Mouse (Mus musculus): ENCODE data around the gene Gm13276. TPM values are rescaled to one million over a fixed set of nuclear protein-coding genes. Genes with fewer than 3 reads are reported as not detected.
"Not testable (repeated sequence)": the region's sequence is repeated elsewhere in the genome, so short reads cannot be mapped to it uniquely, and the experiment has no call there.

The Gm13276 gene
- total and polyA plus RNA-seq, 3 experiments: not detected

- H3K4me1 ChIP-seq (ENCODE audit: control insufficient read depth in 1 of 2, insufficient read depth in 2 of 2, low read length in 2 of 2): not testable (repeated sequence)
Observed at GRCm38 (mm10) chr4:88805231-88805630, 19.7 kb downstream of the Gm13276 start, which contains the start of gene Gm13288. Gene Gm13288, plus strand, starts transcription at chr4:88805531.

GRCm38 (mm10) chr4:88805761-88806160 lies 20.3 kb downstream of the Gm13276 start:
- H3K27me3 ChIP-seq (ENCODE audit: control insufficient read depth in 1 of 2, insufficient read depth in 2 of 2, low read length in 2 of 2); H3K27ac ChIP-seq (ENCODE audit: control insufficient read depth, low read depth, low read length); H3K4me3 ChIP-seq (ENCODE audit: control insufficient read depth in 1 of 2, insufficient read depth in 1 of 2, low read depth in 2 of 2, low read length in 2 of 2); H3K4me1 ChIP-seq (ENCODE audit: control insufficient read depth in 1 of 2, insufficient read depth in 2 of 2, low read length in 2 of 2); H3K36me3 ChIP-seq (ENCODE audit: control insufficient read depth in 1 of 2, insufficient read depth in 2 of 2, low read length in 2 of 2); DNase-seq (ENCODE audit: low read depth, low spot score); H3K9me3 ChIP-seq (replicated peaks; ENCODE audit: insufficient read depth, low read length); H3K79me2 ChIP-seq (ENCODE audit: control insufficient read depth, insufficient read depth, low read length, poor library complexity); H3K9ac ChIP-seq (ENCODE audit: control insufficient read depth, low read depth, low read length, poor library complexity, severe bottlenecking): not testable (repeated sequence)

More at GRCm38 (mm10) chr4:88805231-88805630, 19.7 kb downstream of the Gm13276 start, which contains the start of gene Gm13288:
- H3K27me3 ChIP-seq (ENCODE audit: control insufficient read depth in 1 of 2, insufficient read depth in 2 of 2, low read length in 2 of 2); H3K36me3 ChIP-seq (ENCODE audit: control insufficient read depth in 1 of 2, insufficient read depth in 2 of 2, low read length in 2 of 2); H3K79me2 ChIP-seq (ENCODE audit: control insufficient read depth, insufficient read depth, low read length, poor library complexity); H3K9me3 ChIP-seq (replicated peaks; ENCODE audit: insufficient read depth, low read length); DNase-seq (ENCODE audit: low read depth, low spot score); H3K4me3 ChIP-seq (ENCODE audit: control insufficient read depth in 1 of 2, insufficient read depth in 1 of 2, low read depth in 2 of 2, low read length in 2 of 2); H3K9ac ChIP-seq (ENCODE audit: control insufficient read depth, low read depth, low read length, poor library complexity, severe bottlenecking); H3K27ac ChIP-seq (ENCODE audit: control insufficient read depth, low read depth, low read length): not testable (repeated sequence)

- Histone ChIP-seq H3K9ac (ENCODE audit: control insufficient read depth, low read depth, low read length, poor library complexity, severe bottlenecking) (no peak within 1 kb of the TSS), H3K4me1 (ENCODE audit: control insufficient read depth in 1 of 2, insufficient read depth in 2 of 2, low read length in 2 of 2) (no peaks in the 10 kb centered on the region), H3K27ac (ENCODE audit: control insufficient read depth, low read depth, low read length) (no peak within 1 kb of the TSS), H3K36me3 (ENCODE audit: control insufficient read depth in 1 of 2, insufficient read depth in 2 of 2, low read length in 2 of 2) (no peaks in the 10 kb centered on the region), H3K4me3 (ENCODE audit: control insufficient read depth in 1 of 2, insufficient read depth in 1 of 2, low read depth in 2 of 2, low read length in 2 of 2) (no peak within 1 kb of the TSS), H3K27me3 (ENCODE audit: control insufficient read depth in 1 of 2, insufficient read depth in 2 of 2, low read length in 2 of 2) (peaks cover 2 to 24% of the 10 kb centered on the region in 2 experiments; a peak in 3 of 4 replicates), H3K79me2 (ENCODE audit: control insufficient read depth, insufficient read depth, low read length, poor library complexity) (no peaks in the 10 kb centered on the region), H3K9me3 (replicated peaks; ENCODE audit: insufficient read depth, low read length) (no peaks in the 10 kb centered on the region)
- no peak for DNase-seq (ENCODE audit: low read depth, low spot score)
- TF ChIP-seq RCOR1 (IDR thresholded peaks at IDR 0.05; ENCODE audit: low read depth, low read length) (no peak), ELF1 (IDR thresholded peaks at IDR 0.05; ENCODE audit: low read depth, low read length) (no peak), CTCF (IDR thresholded peaks at IDR 0.05 in 2 of 3, conservative IDR thresholded peaks at IDR 0.05 in 1 of 3; ENCODE audit: control insufficient read depth in 1 of 3, insufficient read depth in 1 of 3, low read depth in 2 of 3, low read length in 3 of 3, poor library complexity in 1 of 3, severe bottlenecking in 1 of 3) (no peak), NRF1 (IDR thresholded peaks at IDR 0.05; ENCODE audit: insufficient read depth, low read depth, low read length, poor library complexity, severe bottlenecking) (no peak), MEF2A (IDR thresholded peaks at IDR 0.05; ENCODE audit: extremely low read depth, insufficient replicate concordance, low read depth, low read length, poor library complexity, severe bottlenecking) (no peak), ETS1 (IDR thresholded peaks at IDR 0.05; ENCODE audit: low read depth, low read length) (no peak), ZKSCAN1 (IDR thresholded peaks at IDR 0.05; ENCODE audit: low read depth, low read length) (no peak), MAFK (IDR thresholded peaks at IDR 0.05; ENCODE audit: borderline replicate concordance, low read depth, low read length) (no peak), SIN3A (IDR thresholded peaks at IDR 0.05; ENCODE audit: low read length) (no peak), JUND (IDR thresholded peaks at IDR 0.05; ENCODE audit: low read depth, low read length) (no peak)
Observed at GRCm38 (mm10) chr4:88815928-88816327, 30.4 kb downstream of the Gm13276 start, which contains the start of gene Ifna7. Gene Ifna7, plus strand, starts transcription at chr4:88816228.
